Mouse (Mus musculus): ENCODE data around the gene Olfr479.
"Not testable (repeated sequence)": the region's sequence is repeated elsewhere in the genome, so short reads cannot be mapped to it uniquely, and the experiment has no call there.

Olfr479 gene

GRCm38 (mm10) chr7:108050393-108050792 is at the start of gene Olfr479:
Gene Olfr479 (plus strand): TSS chr7:108050693.
- no peak for DNase-seq (ENCODE audit: low spot score)

DNA sequence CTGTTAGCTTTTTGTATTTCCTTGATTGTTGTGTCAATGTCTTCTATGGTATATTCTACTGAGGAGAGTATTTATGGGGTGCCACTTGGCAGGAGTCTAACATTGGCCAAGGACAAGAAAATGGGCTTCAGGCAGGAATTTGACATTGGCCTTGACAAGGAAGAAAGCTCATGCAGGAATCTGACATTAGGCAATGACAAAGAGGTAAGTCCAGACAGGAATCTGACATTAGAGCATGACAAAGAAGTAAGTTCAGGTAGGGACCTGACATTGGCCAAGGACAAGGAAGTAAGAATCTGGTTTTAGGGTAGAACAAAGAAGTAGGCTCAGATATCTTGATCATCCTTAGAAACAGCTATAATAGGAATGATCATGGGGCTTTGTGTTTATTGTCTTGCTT is 36.2 kb upstream of the Olfr479 start:
- DNase-seq (ENCODE audit: low spot score) = not testable (repeated sequence)

DNA sequence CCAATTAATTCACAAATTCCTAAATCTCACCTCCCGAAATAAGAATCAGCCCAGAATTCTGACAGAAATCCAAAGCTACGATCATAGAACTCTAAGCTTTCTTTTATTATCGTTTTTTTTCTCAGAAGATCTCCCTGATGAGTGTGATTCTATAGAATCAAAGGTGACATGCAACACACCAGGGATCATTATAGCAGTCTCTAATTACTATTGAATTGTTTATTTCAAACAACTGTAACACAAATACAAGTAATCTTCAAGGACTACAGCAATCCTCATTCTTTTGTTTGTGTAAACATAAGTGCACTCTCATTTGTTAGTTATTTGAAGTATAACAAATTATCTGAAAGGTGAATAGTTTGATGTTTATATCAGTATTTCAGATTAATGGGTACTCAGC is 16.6 kb upstream of the Olfr479 start, which contains the start of gene Olfr478:
Gene Olfr478 (minus strand): TSS at position 101 of the 400 bp plus-strand sequence.
- DNase-seq (ENCODE audit: low spot score) = no peak

DNA sequence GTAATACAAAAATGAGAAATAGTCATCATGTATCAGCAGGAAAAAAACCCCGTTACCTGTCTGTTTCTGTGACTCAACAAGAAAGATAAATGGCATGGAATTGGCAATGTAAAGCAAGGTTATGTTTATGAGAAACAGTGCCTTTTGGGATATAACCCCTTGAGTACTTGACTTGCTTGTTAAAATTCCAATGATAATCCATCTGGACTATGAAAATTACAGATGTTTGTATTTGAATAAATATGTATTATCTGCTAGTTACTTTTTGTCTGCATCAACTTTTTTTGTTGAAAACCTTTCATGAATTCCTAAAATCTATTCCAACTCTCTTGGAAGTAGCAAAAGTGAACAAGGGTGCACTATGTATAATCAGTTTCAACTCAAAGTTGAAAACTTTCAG is 16.8 kb downstream of the Olfr479 start, which contains the start of gene Olfr480:
Gene Olfr480 (minus strand): TSS at position 101 of the 400 bp plus-strand sequence.
- DNase-seq (ENCODE audit: low spot score) = no peak

GRCm38 (mm10) chr7:108079555-108079954 is 29.1 kb downstream of the Olfr479 start, which contains the start of gene Olfr481:
Gene Olfr481 (plus strand): TSS chr7:108079855.
- no peak for DNase-seq (ENCODE audit: low spot score)

DNA sequence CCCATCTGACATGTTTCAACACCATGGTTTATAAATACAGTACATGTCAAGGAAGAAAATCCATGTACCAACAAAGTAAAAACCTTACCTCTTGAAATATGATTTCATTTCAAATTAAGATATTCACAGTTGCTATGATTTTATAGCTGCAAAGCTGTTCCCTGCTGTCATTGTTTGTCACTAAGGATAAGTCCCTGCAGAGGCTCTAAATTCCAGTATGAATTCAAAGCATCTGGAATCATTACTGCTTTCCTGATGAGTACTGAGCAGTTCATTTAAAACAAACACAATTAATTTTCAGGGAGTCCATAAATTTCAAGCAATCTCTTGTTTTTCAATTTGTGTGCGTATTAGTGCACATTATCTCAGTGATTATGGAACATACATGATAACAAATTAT is 47.0 kb downstream of the Olfr479 start, which contains the start of gene Olfr482:
Gene Olfr482 (minus strand): TSS at position 101 of the 400 bp plus-strand sequence.
- no peak for DNase-seq (ENCODE audit: low spot score)

DNA sequence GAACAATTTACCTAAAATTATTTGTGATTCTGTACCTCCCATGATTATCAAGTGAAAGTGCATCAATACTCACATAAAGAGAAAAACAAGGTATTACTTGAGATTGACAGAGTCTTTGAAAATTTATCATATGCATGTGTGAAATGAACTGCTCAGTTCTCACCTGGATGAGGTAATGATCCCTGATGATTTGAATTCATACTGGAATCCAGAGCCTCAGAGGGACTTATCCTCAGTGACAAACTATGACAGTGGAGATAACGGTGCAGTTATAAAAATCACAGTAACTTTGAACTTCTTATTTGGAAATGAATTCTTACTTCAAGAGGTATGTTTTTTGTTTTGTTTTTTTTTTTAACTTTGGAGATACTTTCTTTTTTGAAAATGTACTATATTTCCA is 50.1 kb downstream of the Olfr479 start, which contains the start of gene Olfr483:
Gene Olfr483 (plus strand): TSS at position 301 of the 400 bp plus-strand sequence.
- DNase-seq (ENCODE audit: low spot score) = no peak

All from ovary, adult 18-20 months (tissue).